Mouse (Mus musculus) kidney, adult 11 months (tissue): ENCODE measurements around the gene Rnf41.

Experiments
- DNase-seq: peaks from one replicate; pipeline ENCODE4 v3.0.0; 2022

Rnf41 gene

DNA sequence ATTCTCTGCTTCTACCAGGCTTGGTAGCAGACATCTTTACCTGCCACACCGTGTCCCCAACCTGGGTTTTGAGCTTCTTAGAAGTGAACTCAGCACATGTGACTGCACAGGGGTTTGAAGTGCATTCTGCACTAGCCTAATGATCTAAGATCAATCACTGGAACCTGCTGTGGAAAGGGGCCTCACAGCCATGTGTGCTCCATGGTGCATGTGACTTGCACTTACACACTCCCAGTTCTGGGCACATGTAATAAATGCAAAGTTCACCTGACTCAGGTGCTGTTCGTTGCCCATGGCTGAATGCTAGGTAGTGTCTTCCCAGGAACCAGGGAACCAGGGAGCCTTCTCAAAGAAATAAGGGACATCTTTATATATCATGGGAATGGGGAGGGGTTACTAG is 22.0 kb downstream of the Rnf41 start:
- DNase-seq: no peak

DNA sequence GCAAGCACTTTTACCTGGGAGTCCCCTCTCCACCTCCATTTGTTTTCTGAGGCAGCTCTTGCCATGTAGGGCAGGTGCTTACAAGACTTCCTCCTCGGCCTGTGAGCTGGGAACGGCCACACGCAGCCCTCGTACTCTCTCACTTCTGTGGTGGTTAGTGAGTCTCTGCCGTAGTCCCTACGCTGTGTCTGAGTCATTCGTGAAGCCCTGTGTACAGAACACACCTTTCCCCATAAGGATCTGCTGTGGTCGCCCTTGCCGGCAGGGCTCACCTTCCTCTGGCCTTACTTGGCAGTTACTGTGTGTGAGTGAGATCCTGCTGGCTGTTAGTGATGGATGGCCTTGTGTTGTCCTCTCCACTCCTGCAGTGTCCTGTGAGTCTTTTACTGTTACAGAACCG is 23.2 kb downstream of the Rnf41 start:
- DNase-seq: no peak

DNA sequence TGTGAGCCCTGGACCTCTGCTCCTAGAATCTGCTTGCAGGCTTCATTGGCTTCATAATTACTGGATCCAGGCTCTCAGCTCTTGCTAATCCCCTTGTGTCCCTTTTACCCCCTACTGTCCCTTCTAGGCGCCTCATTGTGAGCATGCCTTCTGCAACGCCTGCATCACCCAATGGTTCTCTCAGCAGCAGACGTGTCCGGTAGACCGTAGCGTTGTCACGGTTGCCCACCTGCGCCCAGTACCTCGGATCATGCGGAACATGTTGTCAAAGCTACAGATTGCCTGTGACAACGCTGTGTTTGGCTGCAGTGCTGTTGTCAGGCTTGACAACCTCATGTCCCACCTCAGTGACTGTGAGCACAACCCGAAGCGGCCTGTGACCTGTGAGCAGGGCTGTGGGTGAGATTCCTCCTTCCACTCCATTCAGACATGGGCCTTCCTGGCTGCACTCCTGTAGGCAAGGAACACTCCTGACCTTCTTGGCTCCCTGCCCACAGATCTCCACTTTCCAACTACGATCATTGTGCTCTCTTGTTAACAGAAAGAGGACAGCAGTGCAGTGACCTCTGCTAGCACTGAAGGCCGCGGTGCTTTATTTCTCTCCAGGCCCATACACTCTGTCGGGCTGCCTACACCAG is 23.8 kb downstream of the Rnf41 start:
- DNase-seq: peak; percentile 88

DNA sequence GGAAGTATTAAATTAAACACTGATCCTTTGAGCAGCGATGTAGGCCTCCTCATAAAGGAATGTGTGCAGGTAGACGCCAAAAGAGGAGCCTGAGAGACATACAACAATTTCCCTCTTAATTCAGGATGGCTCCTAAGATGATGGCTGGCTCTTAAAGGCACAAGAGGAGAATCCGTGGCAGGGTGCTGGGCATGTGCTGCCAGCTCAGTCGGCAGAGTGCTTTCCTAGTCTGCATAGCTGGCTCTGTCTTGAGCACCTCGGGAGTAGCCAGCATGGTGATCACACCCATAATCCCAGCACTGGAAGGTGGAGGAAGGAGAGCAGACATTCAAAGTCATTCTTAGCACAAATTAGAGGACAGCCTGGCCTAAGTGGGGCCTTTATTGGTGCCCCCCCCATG is 24.4 kb downstream of the Rnf41 start:
- DNase-seq: no peak

DNA sequence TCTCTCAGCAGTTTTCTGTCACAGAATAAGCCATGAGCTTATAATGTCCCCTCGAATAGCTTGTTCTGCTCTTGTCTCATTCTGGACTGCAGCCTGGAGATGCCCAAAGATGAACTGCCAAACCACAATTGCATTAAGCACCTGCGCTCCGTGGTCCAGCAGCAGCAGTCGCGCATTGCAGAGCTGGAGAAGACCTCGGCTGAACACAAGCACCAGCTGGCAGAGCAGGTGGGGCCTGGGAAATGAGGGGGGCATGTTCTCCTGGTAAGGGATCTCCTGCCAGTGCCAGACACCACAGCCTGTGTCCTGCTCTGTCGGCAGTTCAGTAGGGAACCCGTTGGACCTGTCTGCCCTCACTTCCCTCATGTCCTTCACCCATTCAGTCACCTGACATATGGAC is 24.9 kb downstream of the Rnf41 start:
- no peak for DNase-seq

- no peak for DNase-seq
Observed at GRCm38 (mm10) chr10:128438675-128439279, 27.3 kb downstream of the Rnf41 start.

DNA sequence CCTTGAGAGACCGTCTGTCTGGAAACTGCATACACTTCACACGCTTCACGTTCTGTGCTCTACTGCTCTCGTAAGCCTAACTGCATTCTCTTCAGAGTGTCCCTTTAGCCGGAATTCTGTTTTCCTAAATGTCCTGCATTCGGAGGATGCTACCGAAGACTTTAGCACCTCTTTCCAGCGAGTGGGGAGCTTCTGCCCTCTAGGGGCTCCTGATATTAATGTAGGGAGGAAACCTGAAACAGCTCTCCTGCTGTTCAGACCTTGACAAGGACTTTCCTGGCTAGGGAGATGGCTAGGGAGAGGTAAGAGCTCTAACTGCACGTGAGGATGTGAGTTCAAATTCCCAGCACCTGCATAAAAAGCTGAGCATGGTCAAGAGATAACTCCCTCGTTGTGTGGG is 28.9 kb downstream of the Rnf41 start:
- DNase-seq: no peak

DNA sequence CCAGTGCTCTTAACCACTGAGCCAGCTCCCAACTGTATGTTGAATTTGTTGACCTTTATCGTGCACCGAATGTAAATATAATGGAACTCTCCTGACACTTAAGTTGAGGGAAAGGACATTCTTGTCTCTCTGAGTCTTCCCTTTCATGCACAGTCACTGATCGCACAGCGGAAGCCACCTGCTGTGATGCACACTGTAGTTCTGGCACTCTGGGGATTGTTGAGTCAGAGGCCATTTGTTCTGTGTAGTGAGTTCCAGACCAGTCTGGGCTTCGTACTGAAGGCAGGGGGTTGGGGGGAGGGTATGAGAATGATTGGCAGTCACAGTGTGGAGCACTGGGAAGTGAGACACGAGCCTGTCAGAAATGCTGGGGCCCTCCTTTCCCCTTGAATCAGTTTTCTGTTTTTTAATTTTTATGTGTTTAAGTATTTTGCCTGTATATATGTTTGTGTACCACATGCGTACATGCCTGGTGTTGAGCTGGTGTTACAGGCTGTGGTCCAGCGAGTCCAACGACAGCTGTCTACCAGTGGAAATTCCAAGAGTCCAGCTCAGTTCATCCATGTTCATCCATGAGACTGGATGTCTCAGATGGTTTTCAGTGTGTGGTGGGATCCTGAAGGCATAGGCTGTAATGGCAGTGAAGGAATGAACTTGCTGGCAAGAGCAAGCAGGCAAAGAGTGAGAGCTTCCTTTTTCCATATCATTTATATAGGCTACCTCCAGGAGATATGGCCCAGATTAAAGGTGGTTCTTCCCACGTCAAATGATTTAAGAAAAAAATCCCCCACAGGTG is 30.1 kb downstream of the Rnf41 start:
- no peak for DNase-seq

GRCm38 (mm10) chr10:128442718-128443117 is 31.3 kb downstream of the Rnf41 start:
- no peak for DNase-seq

DNA sequence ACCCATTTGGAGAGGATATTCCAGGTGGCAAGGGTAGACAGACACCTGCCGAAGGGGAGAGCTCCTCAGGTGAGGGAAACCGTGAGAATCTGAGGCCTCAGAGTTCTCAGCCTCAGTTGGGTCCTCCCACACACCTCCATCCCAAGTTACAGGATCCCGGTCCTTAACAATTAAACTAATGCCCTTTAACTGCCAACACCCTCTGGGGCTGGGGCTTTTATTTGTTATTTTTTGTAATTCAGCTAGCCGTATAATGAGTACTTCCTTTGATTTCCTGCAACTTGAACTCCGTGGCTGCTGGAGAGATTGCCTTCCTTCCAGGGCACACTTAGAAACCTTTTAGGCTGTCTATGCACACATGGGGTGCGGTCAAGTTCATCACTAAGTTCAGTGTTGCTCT is 32.9 kb downstream of the Rnf41 start:
- DNase-seq: no peak

- DNase-seq: no peak
Observed at GRCm38 (mm10) chr10:128445407-128445806, 34.0 kb downstream of the Rnf41 start.

GRCm38 (mm10) chr10:128451014-128451413 is 39.6 kb downstream of the Rnf41 start:
- no peak for DNase-seq

DNA sequence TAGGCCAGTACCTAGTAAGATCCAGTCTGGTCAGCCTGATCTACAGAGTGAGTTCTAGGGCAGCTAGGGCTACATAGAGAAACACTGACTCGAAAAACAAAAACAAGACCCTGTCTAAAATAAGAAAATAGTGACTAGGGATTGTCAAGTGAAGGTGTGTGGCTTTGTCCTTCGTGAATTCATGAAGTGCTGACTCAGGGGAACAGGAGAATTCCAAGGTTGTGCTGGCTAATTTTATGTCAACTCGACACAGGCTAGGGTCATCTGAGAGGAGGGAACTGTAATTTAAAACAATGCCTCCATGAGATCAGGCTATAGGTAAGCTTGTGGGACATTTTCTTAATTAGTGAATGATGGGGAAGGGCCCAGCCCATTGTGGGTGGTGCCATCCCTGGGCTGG is 43.0 kb downstream of the Rnf41 start:
- no peak for DNase-seq

- DNase-seq: no peak
Observed at GRCm38 (mm10) chr10:128455280-128455679, 43.8 kb downstream of the Rnf41 start.

DNA sequence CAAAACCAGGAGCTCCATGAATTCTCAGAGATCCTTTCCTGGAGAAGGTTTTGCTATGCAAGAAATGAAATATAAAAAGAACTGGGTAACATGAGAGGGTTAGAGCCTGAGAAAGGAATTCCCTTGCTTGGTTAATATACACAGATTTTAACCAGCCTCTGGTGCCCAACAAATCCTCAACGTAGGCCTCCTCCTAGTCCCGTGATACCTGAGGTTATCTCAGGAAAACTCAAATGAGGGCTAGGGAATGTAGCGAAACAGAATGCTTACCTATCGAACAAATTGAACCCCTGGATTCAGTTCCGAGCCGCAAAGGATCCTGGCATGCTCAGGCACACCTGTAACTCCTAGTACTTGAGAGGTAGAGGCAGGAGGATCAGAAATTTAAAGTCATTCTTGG is 46.2 kb downstream of the Rnf41 start:
- DNase-seq: no peak

GRCm38 (mm10) chr10:128458348-128458718 is 46.9 kb downstream of the Rnf41 start:
- peak; percentile 78 for DNase-seq

GRCm38 (mm10) chr10:128458719-128459408 is 47.4 kb downstream of the Rnf41 start, which contains the start of gene Smarcc2:
TSS of gene Smarcc2 (plus strand) at chr10:128459248.
- peak; percentile 68 for DNase-seq

- DNase-seq: no peak
Observed at GRCm38 (mm10) chr10:128459409-128460269, 48.2 kb downstream of the Rnf41 start.

DNA sequence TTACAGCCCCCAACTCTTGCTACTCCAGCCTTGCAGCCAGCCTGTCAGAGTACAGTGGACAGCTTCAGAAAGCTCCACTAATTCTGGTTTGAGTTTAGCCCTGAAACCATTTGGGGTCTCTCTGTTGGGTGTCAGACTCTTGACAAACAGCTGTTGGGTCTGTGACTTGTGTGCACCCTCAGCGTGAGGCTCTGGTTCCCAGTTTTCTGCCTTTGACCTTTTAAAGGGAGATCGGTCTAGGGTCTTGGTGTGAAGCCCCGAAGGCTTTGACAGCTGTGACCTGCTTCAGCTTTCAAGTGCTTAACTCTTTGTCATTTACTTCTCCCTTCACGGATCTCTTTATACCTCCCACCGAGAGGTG is 48.8 kb downstream of the Rnf41 start:
- DNase-seq: no peak

DNA sequence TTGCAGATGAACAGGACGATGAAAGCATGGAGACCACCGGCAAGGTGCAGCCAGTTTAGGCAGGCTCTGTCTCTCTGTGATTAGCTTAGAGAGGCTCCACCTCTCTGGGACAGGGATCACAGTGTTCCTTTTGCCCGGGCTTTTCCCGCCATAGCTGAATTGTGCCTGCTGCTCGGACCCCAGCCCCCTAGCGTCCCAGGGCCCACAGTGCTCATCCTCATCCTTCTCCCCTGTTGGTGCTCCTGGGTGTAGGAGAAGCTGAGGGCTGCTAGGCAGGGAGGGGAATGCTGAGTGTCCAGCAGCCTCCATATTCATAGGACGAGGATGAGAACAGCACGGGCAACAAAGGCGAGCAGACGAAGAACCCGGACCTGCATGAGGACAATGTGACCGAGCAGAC is 62.9 kb downstream of the Rnf41 start:
- no peak for DNase-seq

DNA sequence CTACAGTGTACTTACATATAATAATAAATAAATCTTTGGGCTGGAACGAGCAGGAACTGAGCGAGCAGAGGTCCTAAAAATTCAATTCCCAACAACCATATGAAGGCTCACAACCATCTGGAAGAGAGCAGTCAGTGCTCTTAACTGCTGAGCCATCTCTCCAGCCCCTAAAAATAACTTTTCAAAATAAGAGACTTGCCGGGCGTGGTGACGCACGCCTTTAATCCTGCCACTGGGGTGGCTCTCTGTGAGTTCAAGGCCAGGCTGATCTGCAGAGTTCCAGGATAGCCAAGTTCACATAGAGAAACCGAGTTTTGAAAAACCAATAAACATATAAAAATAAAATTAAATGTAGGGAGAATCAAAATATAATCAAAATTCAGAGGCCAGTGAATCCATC is 74.9 kb downstream of the Rnf41 start:
- no peak for DNase-seq

DNA sequence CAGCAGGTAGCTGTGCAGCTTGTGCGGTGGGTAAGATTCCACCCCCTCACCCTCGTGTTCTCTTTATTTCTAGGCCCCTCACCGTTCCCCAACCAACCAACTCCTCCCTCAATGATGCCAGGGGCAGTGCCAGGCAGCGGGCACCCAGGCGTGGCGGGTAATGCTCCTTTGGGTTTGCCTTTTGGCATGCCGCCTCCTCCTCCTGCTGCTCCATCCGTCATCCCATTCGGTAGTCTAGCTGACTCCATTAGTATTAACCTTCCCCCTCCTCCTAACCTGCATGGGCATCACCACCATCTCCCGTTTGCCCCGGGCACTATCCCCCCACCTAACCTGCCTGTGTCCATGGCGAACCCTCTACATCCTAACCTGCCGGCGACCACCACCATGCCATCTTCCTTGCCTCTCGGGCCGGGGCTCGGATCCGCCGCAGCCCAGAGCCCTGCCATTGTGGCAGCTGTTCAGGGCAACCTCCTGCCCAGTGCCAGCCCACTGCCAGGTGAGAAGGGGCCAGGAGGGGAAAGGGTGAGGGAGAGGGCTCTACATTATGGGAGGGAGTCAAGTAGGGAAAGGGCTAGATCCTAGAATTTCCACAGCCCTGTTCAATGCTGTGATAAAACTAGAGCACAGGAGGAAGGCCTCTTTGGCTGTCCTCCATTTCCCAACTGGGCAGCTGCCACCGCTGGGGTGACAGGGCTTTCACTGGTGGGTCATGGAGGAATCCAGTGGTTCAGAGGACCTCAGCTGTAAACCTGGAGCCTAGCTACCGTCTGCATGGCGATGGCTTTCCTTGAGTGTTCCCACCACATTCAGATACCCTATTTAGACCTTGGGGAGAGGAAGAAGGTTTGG is 76.6 kb downstream of the Rnf41 start:
- DNase-seq: no peak
